Mouse (Mus musculus) intestine, postnatal 0 days (tissue): ENCODE measurements around the gene Ano9. TPM values are rescaled to one million over a fixed set of nuclear protein-coding genes. Genes with fewer than 3 reads are reported as not detected.

ENCODE experiments used
- ATAC-seq: fragments of 200-750 bp; cut with Nextera tagmentation; 2 replicates; pipeline ENCODE4 v1.8.0; 2017; ENCODE audit warnings: mild to moderate bottlenecking, moderate TSS enrichment, moderate library complexity
- H3K27ac ChIP-seq: fragments of 300-500 bp; sonication (generic); 2 replicates; pipeline ENCODE4 v1.5.1; 2014; ENCODE audit warnings: mild to moderate bottlenecking, low read depth, low read length, moderate library complexity
- H3K27me3 ChIP-seq: fragments of 300-500 bp; sonication (generic); replicated peaks from 2 replicates; pipeline ENCODE4 v1.6.1; 2014; ENCODE audit warnings: low read length, mixed read lengths; ENCODE audit not compliant: control insufficient read depth, insufficient read depth
- H3K36me3 ChIP-seq: fragments of 300-500 bp; sonication (generic); 2 replicates; pipeline ENCODE4 v1.6.1; 2014; ENCODE audit warnings: mild to moderate bottlenecking, moderate library complexity; ENCODE audit not compliant: control insufficient read depth, insufficient read depth
- H3K4me1 ChIP-seq: fragments of 300-500 bp; sonication (generic); replicated peaks from 2 replicates; pipeline ENCODE4 v1.6.1; 2014; ENCODE audit warnings: antibody characterized with exemption, low read length, mixed read lengths; ENCODE audit not compliant: control insufficient read depth, insufficient read depth
- H3K4me2 ChIP-seq: fragments of 300-500 bp; sonication (generic); replicated peaks from 2 replicates; pipeline ENCODE4 v1.6.1; 2014; ENCODE audit warnings: low read depth, mild to moderate bottlenecking, moderate library complexity
- H3K4me3 ChIP-seq: fragments of 300-500 bp; sonication (generic); 2 replicates; pipeline ENCODE4 v1.5.1; 2014; ENCODE audit warnings: low read depth, low read length
- H3K9ac ChIP-seq: fragments of 300-500 bp; sonication (generic); 2 replicates; pipeline ENCODE4 v1.6.1; 2014; ENCODE audit warnings: mild to moderate bottlenecking, low read depth, low read length
- H3K9me3 ChIP-seq: fragments of 300-500 bp; sonication (generic); 2 replicates; pipeline ENCODE4 v1.6.1; 2016; ENCODE audit warnings: mixed run types; ENCODE audit not compliant: control insufficient read depth
- CTCF ChIP-seq: sonication (generic); IDR thresholded peaks from 2 replicates; pipeline ENCODE4 v1.5.1; 2016; ENCODE audit warnings: low read depth, mild to moderate bottlenecking, control low read depth, antibody characterized with exemption, moderate library complexity
- WGBS: fragments of 180-500 bp; shearing (Covaris S2); extraction: QIAGEN DNeasy Blood & Tissue Kit; methylation state at CpG from one replicate; pipeline ENCODE4 v1.1.7; 2014; 5-methylcytosine and 5-hydroxymethylcytosine counted together
- polyA plus RNA-seq: library from polyadenylated mRNA; unstranded; fragments of >200 nt; fragmentation: Nextera tagmentation; extraction: Ambion mirVana; gene quantifications from 2 replicates; pipeline ENCODE4 v1.2.1, GENCODE M21; 2015

Gene Ano9
- polyA plus RNA-seq, 1 experiment from 2014 or later, result 46.8 TPM

DNA sequence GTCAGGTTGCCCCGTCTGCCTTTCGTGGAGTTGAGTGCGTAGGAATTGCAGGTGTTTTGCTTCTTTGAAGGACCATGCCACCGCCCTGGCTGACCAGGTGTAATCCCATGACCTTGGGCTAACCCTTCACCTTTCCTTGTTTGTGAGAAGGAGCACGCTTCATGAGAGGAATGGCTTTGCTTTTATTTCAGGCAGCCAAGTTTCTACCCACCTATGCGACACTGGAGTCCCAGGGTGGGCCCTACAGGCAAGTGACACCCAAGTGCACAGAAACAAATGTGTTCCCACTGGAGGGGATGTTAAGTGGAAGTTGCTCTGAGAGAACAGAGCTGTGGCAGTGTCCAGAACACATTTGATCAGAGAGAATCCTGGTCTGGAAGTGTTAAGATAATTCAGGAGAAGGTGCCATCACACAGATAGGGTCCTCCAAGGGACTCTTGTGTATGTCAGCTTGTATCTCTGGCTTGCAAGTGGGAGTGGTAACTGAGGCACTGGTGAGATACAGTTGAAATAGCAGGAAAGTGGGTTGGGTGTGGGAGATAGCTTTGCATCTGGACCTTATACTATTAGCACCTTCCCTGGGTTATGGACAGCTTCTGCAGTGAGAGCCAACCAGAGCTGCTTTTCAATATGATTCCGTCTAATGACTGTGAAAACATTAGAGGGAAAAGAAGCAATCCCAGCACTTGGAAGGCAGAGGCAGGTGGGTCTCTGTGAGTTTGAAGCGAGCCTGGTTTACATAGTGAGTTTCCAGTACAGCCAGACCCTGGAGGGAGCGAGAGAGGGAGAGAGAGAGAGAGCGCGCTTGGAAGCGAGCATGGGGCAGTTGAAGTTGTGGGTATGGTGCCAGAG is 14.5 kb upstream of the Ano9 start:
- H3K9me3 ChIP-seq, result no peaks in the 10 kb centered on the region
- H3K9ac ChIP-seq, result peak overlapping the region; percentile 76
- H3K4me3 ChIP-seq, result peak overlapping the region; percentile 83
- peaks cover 25% of the 10 kb centered on the region for H3K36me3 ChIP-seq
- H3K4me1 ChIP-seq, result 0 out of 2 replicates have a peak, but pooled peaks cover 7% of the 10 kb centered on the region
- TF ChIP-seq CTCF, result no peak
- 56% methylated on average over 12 of the region's 12 CpGs for WGBS
- no peak for ATAC-seq
- H3K4me2 ChIP-seq, result peak overlapping the region; percentile 89
- 0 out of 2 replicates have a peak overlapping the region, but pooled peaks have one; percentile 15 for H3K27ac ChIP-seq
- H3K27me3 ChIP-seq, result no peaks in the 10 kb centered on the region

DNA sequence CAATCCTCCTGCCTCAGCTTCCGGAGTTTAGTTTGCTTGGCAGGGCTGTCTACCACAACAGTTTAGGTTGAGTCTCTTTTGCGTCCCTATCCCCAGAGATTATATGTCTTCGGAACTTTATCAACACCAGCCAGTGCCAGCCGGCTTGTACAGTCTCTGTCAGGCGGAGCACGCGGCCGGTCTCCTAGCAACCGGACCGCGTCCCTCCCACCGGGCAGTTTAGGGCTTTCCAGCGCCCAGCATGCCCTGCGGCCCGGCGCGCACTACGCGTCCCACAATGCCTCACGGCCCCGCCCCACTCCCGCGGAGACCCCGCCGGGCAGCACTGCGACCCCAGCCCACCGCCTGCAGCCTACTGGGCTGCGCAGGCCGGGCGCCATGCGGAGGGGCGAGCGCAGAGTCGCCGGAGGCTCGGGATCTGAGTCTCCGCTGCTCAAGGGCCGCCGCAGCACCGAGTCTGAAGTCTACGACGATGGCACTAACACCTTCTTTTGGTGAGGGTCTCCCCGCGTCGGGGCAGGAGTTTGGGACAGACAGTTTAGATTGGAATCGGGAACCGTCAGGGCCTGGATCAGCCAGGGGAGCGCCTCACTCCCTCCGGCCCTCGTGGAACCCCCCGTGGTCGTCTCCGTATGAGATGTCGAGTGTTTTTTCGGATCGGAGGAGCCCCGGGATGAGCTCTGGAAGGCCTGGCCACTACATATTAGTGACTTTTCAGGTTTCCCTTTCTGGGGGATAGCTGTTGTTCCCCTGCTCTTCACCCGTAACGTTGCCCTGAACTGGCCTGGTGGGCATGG is 13.6 kb upstream of the Ano9 start:
- Histone ChIP-seq H3K4me2 (peak overlapping the region; percentile 89), H3K4me1 (0 out of 2 replicates have a peak, but pooled peaks cover 7% of the 10 kb centered on the region), H3K27me3 (no peaks in the 10 kb centered on the region), H3K36me3 (peaks cover 16% of the 10 kb centered on the region), H3K4me3 (peak overlapping the region; percentile 83), H3K9ac (peak overlapping the region; percentile 76), H3K27ac (peak overlapping the region; percentile 2; the same call in 1 of the 2 replicates), H3K9me3 (no peaks in the 10 kb centered on the region)
- WGBS, result under 1% methylated on average over 59 of the region's 59 CpGs
- TF ChIP-seq CTCF, result no peak
- ATAC-seq, result peak; percentile 97

DNA sequence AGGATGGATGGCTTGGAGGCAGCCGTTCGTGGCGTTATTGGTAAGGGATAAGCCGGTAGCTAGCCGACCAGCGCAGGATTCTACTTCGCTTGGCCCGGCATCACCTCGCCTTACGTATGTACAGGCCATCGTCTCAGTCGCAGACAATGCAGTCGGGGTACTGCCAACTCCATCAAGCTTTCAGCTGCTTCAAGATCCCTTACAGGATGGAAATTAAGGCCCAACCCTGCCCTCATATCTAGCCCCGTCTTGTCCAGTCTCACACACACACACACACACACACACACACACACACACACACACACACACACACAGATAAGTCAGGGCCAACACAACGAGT is 5.9 kb upstream of the Ano9 start:
- no peak for TF ChIP-seq CTCF
- Histone ChIP-seq H3K4me3 (peak overlapping the region; percentile 59), H3K27ac (peak overlapping the region; percentile 69), H3K9ac (peak overlapping the region; percentile 51; the same call in 1 of the 2 replicates), H3K4me1 (peaks cover 9% of the 10 kb centered on the region; the same call in 1 of the 2 replicates), H3K27me3 (no peaks in the 10 kb centered on the region), H3K9me3 (no peaks in the 10 kb centered on the region), H3K36me3 (no peaks in the 10 kb centered on the region), H3K4me2 (peak overlapping the region; percentile 76)
- WGBS, result 2% methylated on average over 15 of the region's 15 CpGs
- ATAC-seq, result no peak

DNA sequence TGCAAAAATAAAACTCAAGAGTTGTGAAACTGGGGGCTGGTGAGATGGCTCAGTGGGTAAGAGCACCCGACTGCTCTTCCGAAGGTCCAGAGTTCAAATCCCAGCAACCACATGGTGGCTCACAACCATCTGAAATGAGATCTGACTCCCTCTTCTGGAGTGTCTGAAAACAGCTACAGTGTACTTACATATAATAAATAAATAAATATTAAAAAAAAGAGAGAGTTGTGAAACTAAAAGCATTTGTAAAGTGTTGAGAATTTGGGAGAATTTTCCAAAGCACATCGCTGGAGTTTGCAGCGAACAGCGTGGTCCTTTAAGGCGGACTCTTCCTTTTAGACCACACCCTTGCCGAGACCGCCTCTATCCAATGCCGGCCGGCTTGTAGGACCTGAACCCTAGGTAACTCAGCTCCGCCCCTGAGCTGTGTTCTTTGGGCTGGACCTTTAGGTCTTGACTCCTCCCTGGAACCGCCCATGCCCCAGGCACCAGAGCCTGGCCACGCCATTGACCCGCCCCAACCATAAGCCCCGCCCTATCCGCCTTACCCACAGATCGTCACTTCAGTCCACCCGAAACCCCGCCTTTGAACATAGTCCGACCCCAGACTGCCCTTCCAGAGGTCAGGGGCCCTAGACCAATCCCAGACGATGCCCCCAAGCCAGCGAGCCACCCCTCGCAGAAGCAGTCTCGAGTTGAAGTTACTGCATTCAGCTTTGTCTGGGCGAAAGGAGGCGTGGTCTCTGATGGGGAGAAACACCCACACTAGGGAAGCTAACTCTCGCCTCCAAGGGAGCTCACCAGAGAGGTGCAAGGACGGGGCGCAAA is 5.3 kb upstream of the Ano9 start:
- ATAC-seq, result peak; percentile 90
- Histone ChIP-seq H3K9me3 (no peaks in the 10 kb centered on the region), H3K27ac (peak overlapping the region; percentile 91), H3K36me3 (no peaks in the 10 kb centered on the region), H3K4me3 (peak overlapping the region; percentile 59), H3K27me3 (no peaks in the 10 kb centered on the region), H3K9ac (peak overlapping the region; percentile 51; the same call in 1 of the 2 replicates), H3K4me1 (peaks cover 12% of the 10 kb centered on the region), H3K4me2 (peak overlapping the region; percentile 76)
- TF ChIP-seq CTCF, result no peak
- under 1% methylated on average over 29 of the region's 29 CpGs for WGBS

DNA sequence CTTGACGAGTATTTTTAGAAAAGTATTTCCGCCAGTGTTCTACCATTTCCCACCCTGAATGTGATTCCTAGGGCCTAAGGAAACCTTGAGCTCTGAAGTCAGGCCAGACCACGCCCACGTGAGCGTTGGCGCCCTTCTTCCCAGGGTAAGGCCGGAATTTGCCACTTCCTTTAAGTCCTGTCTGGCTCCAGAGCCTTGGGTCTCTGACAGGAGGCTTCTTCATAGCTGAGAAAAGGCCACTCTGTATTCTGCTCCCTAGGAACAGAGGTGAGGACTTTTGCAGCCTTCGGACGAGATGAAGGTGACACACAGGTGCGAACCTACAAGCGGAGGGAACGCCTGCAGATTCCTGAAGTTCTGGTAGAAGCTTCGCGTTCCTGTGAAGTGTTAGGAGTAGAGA is 4.6 kb upstream of the Ano9 start, which contains the start of gene Ptdss2:
Gene Ptdss2, plus strand, starts transcription at position 138 of the 400 bp plus-strand sequence.
- no peak for ATAC-seq
- Histone ChIP-seq H3K27ac (peak within 1 kb of the TSS; percentile 91), H3K4me1 (peaks cover 12% of the 10 kb centered on the region), H3K9me3 (no peaks in the 10 kb centered on the region), H3K36me3 (no peaks in the 10 kb centered on the region), H3K4me2 (peak within 1 kb of the TSS; percentile 76), H3K4me3 (peak within 1 kb of the TSS; percentile 59), H3K9ac (peak within 1 kb of the TSS; percentile 51; the same call in 1 of the 2 replicates), H3K27me3 (no peaks in the 10 kb centered on the region)
- no peak for TF ChIP-seq CTCF
- WGBS, result 23% methylated on average over 14 of the region's 14 CpGs
